Mouse (Mus musculus): ENCODE data around the gene Samt2. TPM values are rescaled to one million over a fixed set of nuclear protein-coding genes. Genes with fewer than 3 reads are reported as not detected.

The Samt2 gene
- polyA plus RNA-seq (2017; shearing (Covaris generic)) = not detected

GRCm38 (mm10) chrX:154579260-154579659 is at the start of gene Samt2:
Gene Samt2 (minus strand): TSS chrX:154579360.

Other genes starting within 250 kb of the Samt2 start
- not detected for gene 4930524N10Rik, start 236.0 kb downstream of the Samt2 start, polyA plus RNA-seq (2017; shearing (Covaris generic))
- not detected for gene Samt4, start 97.4 kb downstream of the Samt2 start, polyA plus RNA-seq (2017; shearing (Covaris generic))